Mouse (Mus musculus) C2C12 (cell line): ENCODE results near the gene Slc8b1. TPM values are rescaled to one million over a fixed set of nuclear protein-coding genes. Genes with fewer than 3 reads are reported as not detected.

Source experiments
- H3K27me3 ChIP-seq: one replicate; pipeline ENCODE4 v1.6.1; 2011; ENCODE audit not compliant: control insufficient read depth, insufficient read depth, insufficient read length
- H3K36me3 ChIP-seq: one replicate; pipeline ENCODE4 v1.6.1; 2011; ENCODE audit not compliant: control insufficient read depth, insufficient read depth
- H3K4me3 ChIP-seq: one replicate; pipeline ENCODE4 v1.5.1; 2011; ENCODE audit warnings: mild to moderate bottlenecking, control low read depth; ENCODE audit not compliant: poor library complexity, insufficient read depth, severe bottlenecking
- H3K79me2 ChIP-seq: one replicate; pipeline ENCODE4 v1.6.1; 2011; ENCODE audit not compliant: control insufficient read depth, insufficient read depth
- H3K79me3 ChIP-seq: one replicate; pipeline ENCODE4 v1.6.1; 2011; ENCODE audit warnings: low read depth, control low read depth
- H3ac ChIP-seq: one replicate; pipeline ENCODE3; 2011; ENCODE audit warnings: low read depth; ENCODE audit not compliant: control insufficient read depth, insufficient read length
- CEBPB ChIP-seq: IDR thresholded peaks from one replicate; pipeline ENCODE4 v1.6.1; 2011; ENCODE audit warnings: low read depth, mild to moderate bottlenecking, control low read depth, moderate library complexity
- CTCF ChIP-seq: IDR thresholded peaks from one replicate; pipeline ENCODE4 v1.5.1; 2011; ENCODE audit not compliant: control insufficient read depth, insufficient read depth, insufficient read length
- FOSL1 ChIP-seq: IDR thresholded peaks from one replicate; pipeline ENCODE4 v1.8.0; 2011; ENCODE audit warnings: mild to moderate bottlenecking, low read length; ENCODE audit not compliant: poor library complexity, insufficient read depth, severe bottlenecking
- MAX ChIP-seq: IDR thresholded peaks from one replicate; pipeline ENCODE4 v1.6.1; 2011; ENCODE audit warnings: mild to moderate bottlenecking, control low read depth
- MYOD1 ChIP-seq: IDR thresholded peaks from one replicate; pipeline ENCODE4 v1.6.1; 2011; ENCODE audit warnings: low read depth; ENCODE audit not compliant: control insufficient read depth, insufficient read length
- MYOG ChIP-seq: IDR thresholded peaks from one replicate; pipeline ENCODE4 v1.6.1; 2011; ENCODE audit not compliant: control insufficient read depth, insufficient read length; ENCODE audit errors: extremely low read depth
- USF1 ChIP-seq: IDR thresholded peaks from one replicate; pipeline ENCODE4 v1.6.1; 2011; ENCODE audit warnings: low read depth, mild to moderate bottlenecking, control low read depth, moderate library complexity
- polyA plus RNA-seq: library from polyadenylated mRNA; unstranded; fragments of >200 nt; fragmentation: generic; extraction: Trizol; gene quantifications from one replicate; pipeline ENCODE4 v1.2.1, GENCODE M21; 2012; ENCODE audit warnings: missing spikeins

The Slc8b1 gene
- polyA plus RNA-seq, 1 experiment, result 6.1 TPM

DNA sequence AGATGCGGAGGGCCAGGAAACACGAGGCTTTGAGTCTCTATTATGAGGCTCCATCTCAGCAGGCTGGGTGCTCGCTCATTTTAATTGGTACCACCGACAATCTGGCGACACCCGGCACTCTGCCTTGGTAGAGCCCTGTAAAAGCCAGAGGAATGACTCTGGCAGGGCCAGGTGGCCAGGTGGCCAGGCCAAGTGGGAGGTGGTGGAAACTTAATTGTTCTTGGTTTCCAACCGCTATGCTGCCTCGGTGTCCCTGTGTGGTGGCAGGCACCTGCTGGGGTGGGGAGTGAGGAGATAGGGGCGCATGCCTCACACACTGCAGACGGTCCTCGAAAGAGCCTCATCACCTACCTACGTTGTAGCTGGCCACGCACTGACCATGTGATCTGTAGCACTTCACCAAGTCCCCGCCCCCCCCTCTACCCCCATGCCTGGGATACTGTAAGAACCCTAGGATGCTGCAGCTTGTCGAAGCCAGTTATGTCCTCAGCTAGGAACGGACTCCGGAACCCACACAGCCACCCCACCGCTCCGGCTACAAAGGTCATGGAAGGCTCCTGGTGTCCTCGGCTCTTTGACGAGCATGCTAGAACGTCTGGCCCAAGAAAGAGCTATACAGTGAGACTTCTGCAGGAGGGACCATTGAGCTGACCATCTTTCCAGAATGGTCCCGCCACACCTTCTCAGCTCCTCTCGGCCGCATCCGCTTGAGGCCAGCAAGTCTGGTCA, 69.1 kb downstream of the Slc8b1 start:
- H3K27me3 ChIP-seq, result no peaks in the 10 kb centered on the region
- peaks cover 37% of the 10 kb centered on the region for H3K79me3 ChIP-seq
- peaks cover 35% of the 10 kb centered on the region for H3K36me3 ChIP-seq
- H3K4me3 ChIP-seq, result no peak overlapping the region
- TF ChIP-seq CEBPB, result no peak
- no peak for TF ChIP-seq MAX
- TF ChIP-seq FOSL1, result no peak
- no peak for TF ChIP-seq CTCF
- H3K79me2 ChIP-seq, result peaks cover 79% of the 10 kb centered on the region
- H3ac ChIP-seq, result no peak overlapping the region

DNA sequence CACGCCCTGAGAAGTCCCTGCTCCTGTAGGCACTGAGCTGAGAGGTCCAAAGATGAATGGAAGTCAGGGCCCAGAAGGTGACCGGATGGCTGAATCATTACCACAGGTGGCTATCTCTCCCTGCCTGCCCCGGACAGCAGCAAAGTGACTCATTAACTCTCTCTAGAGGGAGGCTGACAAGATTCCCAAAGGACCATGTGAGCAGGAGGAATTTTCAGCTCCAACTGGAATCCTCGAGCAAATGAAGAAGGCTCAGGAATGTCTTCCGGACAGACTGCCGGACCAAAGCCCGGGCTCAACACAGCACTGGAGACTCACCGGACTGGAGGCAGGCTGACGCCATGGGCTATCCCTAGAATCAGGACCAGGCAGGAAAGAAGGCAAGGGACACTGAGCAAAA, 71.0 kb downstream of the Slc8b1 start:
- Histone ChIP-seq H3ac (no peak overlapping the region), H3K4me3 (no peak overlapping the region), H3K36me3 (peaks cover 40% of the 10 kb centered on the region), H3K79me3 (peaks cover 31% of the 10 kb centered on the region), H3K27me3 (no peaks in the 10 kb centered on the region), H3K79me2 (peaks cover 79% of the 10 kb centered on the region)
- TF ChIP-seq USF1, result peak; percentile 51
- TF ChIP-seq MYOG, result no peak
- no peak for TF ChIP-seq CEBPB
- TF ChIP-seq FOSL1, result peak; percentile 35
- TF ChIP-seq MAX, result peak; percentile 74
- no peak for TF ChIP-seq CTCF
- peak; percentile 72 for TF ChIP-seq MYOD1

DNA sequence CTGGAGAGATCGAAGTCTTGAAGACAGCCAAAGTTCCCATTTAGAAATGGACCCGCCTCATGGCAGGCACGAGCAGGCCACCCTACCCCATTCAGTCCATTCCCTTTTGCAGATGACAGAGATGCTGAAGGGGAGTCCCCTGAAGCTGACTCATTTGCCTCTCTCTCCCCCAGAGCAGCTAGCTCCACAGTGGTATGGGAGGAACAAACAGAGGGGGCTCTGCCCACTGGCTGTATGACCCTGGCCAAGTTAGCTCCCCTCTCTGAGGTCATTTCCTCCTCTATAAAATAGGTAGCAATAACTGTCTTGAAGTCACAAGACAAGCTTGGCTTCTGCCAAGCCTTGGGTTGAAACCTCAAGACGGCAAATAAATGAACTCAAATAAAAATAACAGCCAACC, 72.5 kb downstream of the Slc8b1 start:
- Histone ChIP-seq H3K79me3 (peaks cover 37% of the 10 kb centered on the region), H3K27me3 (no peaks in the 10 kb centered on the region), H3K4me3 (no peak overlapping the region), H3K79me2 (peaks cover 79% of the 10 kb centered on the region), H3ac (no peak overlapping the region), H3K36me3 (peaks cover 37% of the 10 kb centered on the region)
- TF ChIP-seq MYOG (no peak), USF1 (no peak), MAX (no peak), FOSL1 (no peak), CTCF (no peak), MYOD1 (no peak), CEBPB (no peak)

Other genes with a start within 250 kb of the Slc8b1 start
- not detected for gene Lhx5, start 79.5 kb upstream of the Slc8b1 start, polyA plus RNA-seq
- 0.69 TPM for gene Sdsl, start 38.4 kb upstream of the Slc8b1 start, polyA plus RNA-seq
- gene Sds, start 34.6 kb upstream of the Slc8b1 start, polyA plus RNA-seq, result 0.19 TPM
- gene Plbd2, start 7.5 kb upstream of the Slc8b1 start, polyA plus RNA-seq, result 36.4 TPM
- gene Tpcn1, start 77.5 kb downstream of the Slc8b1 start, polyA plus RNA-seq, result 34.6 TPM
- gene Iqcd, start 77.8 kb downstream of the Slc8b1 start, polyA plus RNA-seq, result 0.33 TPM
- 17.2 TPM for gene Rita1, start 101.4 kb downstream of the Slc8b1 start, polyA plus RNA-seq
- gene Ddx54, start 101.6 kb downstream of the Slc8b1 start, polyA plus RNA-seq, result 50.2 TPM
- not detected for gene Cfap73, start 123.1 kb downstream of the Slc8b1 start, polyA plus RNA-seq
- not detected for gene Rasal1, start 137.6 kb downstream of the Slc8b1 start, polyA plus RNA-seq
- gene Dtx1, start 200.8 kb downstream of the Slc8b1 start, polyA plus RNA-seq, result not detected
- gene Oas2, start 238.7 kb downstream of the Slc8b1 start, polyA plus RNA-seq, result not detected